Mouse (Mus musculus) G1E (cell line): ENCODE measurements around the gene BC030867.

Experiments
- CTCF ChIP-seq: IDR thresholded peaks from 2 replicates; pipeline ENCODE4 v1.5.1; 2012; ENCODE audit warnings: low read depth, low read length, inconsistent platforms, mixed read lengths
- GATA1 ChIP-seq: IDR thresholded peaks from 2 replicates; pipeline ENCODE4 v1.6.1; 2012; ENCODE audit warnings: borderline replicate concordance, low read length, inconsistent platforms, mixed read lengths
- GATA2 ChIP-seq: IDR thresholded peaks from 2 replicates; pipeline ENCODE4 v1.6.1; 2012; ENCODE audit warnings: low read depth, low read length, inconsistent platforms, borderline replicate concordance
- TAL1 ChIP-seq: conservative IDR thresholded peaks from 2 replicates; pipeline ENCODE4 v1.6.1; 2012; ENCODE audit warnings: low read depth, low read length, inconsistent platforms, mixed read lengths

GRCm38 (mm10) chr11:102248630-102249230, at the start of gene BC030867:
- TF ChIP-seq CTCF (0 out of 2 replicates have a peak, but pooled peaks have one; percentile 23), GATA1 (no peak), TAL1 (no peak), GATA2 (no peak)
